Comparison of ENCODE assay signal across 16 mouse cellular contexts in genomic region chr4:22972784-22973584, GRCm38 (mm10).
DNase-seq lines count a peak whose midpoint lies in the region; ATAC-seq and TF ChIP-seq lines count a peak whose summit lies in the region.
"Had no signal": no experiment of that assay in that cellular context is flagged by ENCODE, and none has a peak within 500 bp of the region (broad histone marks: within the 10 kb centered on the region; RNA-seq: fewer than 3 reads in every experiment).

No protein-coding gene starts in this region.

- no peaks in the 10 kb centered on the region for H3K9me3 ChIP-seq in midbrain, embryonic 11.5 days (ENCODE audit: control insufficient read depth, low read length)
- H3K9me3 ChIP-seq in liver, postnatal 0 days (ENCODE audit: low read length): no peaks in the 10 kb centered on the region
- no peaks in the 10 kb centered on the region for H3K9me3 ChIP-seq in heart, embryonic 11.5 days (replicated peaks; ENCODE audit: control insufficient read depth, low read length)
- H3K9me3 ChIP-seq: lung, embryonic 15.5 days; neural tube, embryonic 12.5 days had no signal

- no peak overlapping the region for H3K4me3 ChIP-seq in kidney, adult 2 months (ENCODE audit: insufficient read depth, low read depth, low read length)
- no peak overlapping the region for H3K4me3 ChIP-seq in midbrain, embryonic 11.5 days (ENCODE audit: low read depth, low read length)
- no peak overlapping the region for H3K4me3 ChIP-seq in liver, postnatal 0 days (ENCODE audit: low read depth, low read length)
- no peak overlapping the region for H3K4me3 ChIP-seq in heart, embryonic 11.5 days (ENCODE audit: low read depth, low read length)
- H3K4me3 ChIP-seq: lung, embryonic 15.5 days; neural tube, embryonic 12.5 days had no signal

- TF ChIP-seq CTCF in kidney, adult 2 months (conservative IDR thresholded peaks at IDR 0.05; ENCODE audit: insufficient read depth, insufficient read length, low read depth, low read length): no peak
- TF ChIP-seq CTCF in liver, postnatal 0 days (IDR thresholded peaks at IDR 0.05; ENCODE audit: low read depth): no peak

- peak; percentile 25 for DNase-seq in embryo, embryonic 11 days
- no peak for DNase-seq in embryo, embryonic 9.5 days (ENCODE audit: extremely low spot score)
- peak; percentile 8 for DNase-seq in kidney, adult 2 months
- no peak for DNase-seq in kidney, adult 18-20 months
- DNase-seq in ES-CJ7 (ENCODE audit: low read depth, low spot score): peak; percentile 4
- DNase-seq in midbrain, embryonic 11.5 days (ENCODE audit: low spot score, missing footprints): peak; percentile 77
- DNase-seq in liver, postnatal 0 days: no peak
- DNase-seq: adrenal gland, postnatal 10 days; heart, postnatal 14 days; kidney, adult 8-10 months; layer of hippocampus, adult 9-11 months; spleen, adult 18-20 months had no signal

- H3K27me3 ChIP-seq in kidney, adult 2 months (replicated peaks; ENCODE audit: control insufficient read depth, insufficient read depth, low read length): no peaks in the 10 kb centered on the region
- H3K27me3 ChIP-seq in midbrain, embryonic 11.5 days (ENCODE audit: control insufficient read depth, insufficient read depth, low read length): peaks cover 3% of the 10 kb centered on the region; the same call in 1 of the 2 replicates
- H3K27me3 ChIP-seq in liver, postnatal 0 days (ENCODE audit: insufficient read depth, low read length): no peaks in the 10 kb centered on the region
- H3K27me3 ChIP-seq in heart, embryonic 11.5 days (ENCODE audit: control insufficient read depth, insufficient read depth, low read length): no peaks in the 10 kb centered on the region
- H3K27me3 ChIP-seq: lung, embryonic 15.5 days; neural tube, embryonic 12.5 days had no signal

- 38% methylated on average over 11 of the region's 11 CpGs for WGBS in kidney, adult 2 months
- 54% methylated on average over 11 of the region's 11 CpGs for WGBS in midbrain, embryonic 11.5 days
- WGBS in liver, postnatal 0 days (ENCODE audit: insufficient replicate concordance): 56% methylated on average over 11 of the region's 11 CpGs
- 61% methylated on average over 11 of the region's 11 CpGs for WGBS in heart, embryonic 11.5 days (ENCODE audit: insufficient replicate concordance)

- ATAC-seq in midbrain, embryonic 11.5 days (ENCODE audit: low FRiP score): no peak
- ATAC-seq in liver, postnatal 0 days: no peak
- no peak for ATAC-seq in heart, embryonic 11.5 days (replicated peaks; ENCODE audit: insufficient number of reproducible peaks, low FRiP score, low TSS enrichment)

- no peak for TF ChIP-seq EP300 in liver, postnatal 0 days (IDR thresholded peaks at IDR 0.05; ENCODE audit: low read depth)

- no peaks in the 10 kb centered on the region for H3K4me1 ChIP-seq in kidney, adult 2 months (ENCODE audit: control insufficient read depth, insufficient read depth, low read length)
- H3K4me1 ChIP-seq in midbrain, embryonic 11.5 days (ENCODE audit: control insufficient read depth, insufficient read depth, low read length): peaks cover 13% of the 10 kb centered on the region
- no peaks in the 10 kb centered on the region for H3K4me1 ChIP-seq in liver, postnatal 0 days (ENCODE audit: insufficient read depth)
- H3K4me1 ChIP-seq in heart, embryonic 11.5 days (ENCODE audit: control insufficient read depth, insufficient read depth, low read length): no peaks in the 10 kb centered on the region
- H3K4me1 ChIP-seq: lung, embryonic 15.5 days had no signal

- no peak for TF ChIP-seq POLR2A in kidney, adult 2 months (IDR thresholded peaks at IDR 0.05; ENCODE audit: low read depth, low read length)

- H3K9ac ChIP-seq in midbrain, embryonic 11.5 days (ENCODE audit: low read length): no peak overlapping the region
- H3K9ac ChIP-seq in liver, postnatal 0 days (replicated peaks): no peak overlapping the region
- no peak overlapping the region for H3K9ac ChIP-seq in heart, embryonic 11.5 days (ENCODE audit: low read depth, low read length)
- H3K9ac ChIP-seq: lung, embryonic 15.5 days; neural tube, embryonic 12.5 days had no signal

- H3K36me3 ChIP-seq in kidney, adult 2 months (ENCODE audit: control insufficient read depth, insufficient read depth, low read length): no peaks in the 10 kb centered on the region
- H3K36me3 ChIP-seq in midbrain, embryonic 11.5 days (ENCODE audit: control insufficient read depth, insufficient read depth, low read length): no peaks in the 10 kb centered on the region
- no peaks in the 10 kb centered on the region for H3K36me3 ChIP-seq in liver, postnatal 0 days (replicated peaks; ENCODE audit: insufficient read depth, low read length)
- H3K36me3 ChIP-seq in heart, embryonic 11.5 days (ENCODE audit: control insufficient read depth, insufficient read depth, low read length): no peaks in the 10 kb centered on the region
- H3K36me3 ChIP-seq: lung, embryonic 15.5 days; neural tube, embryonic 12.5 days had no signal

- no peak overlapping the region for H3K4me2 ChIP-seq in midbrain, embryonic 11.5 days
- no peak overlapping the region for H3K4me2 ChIP-seq in liver, postnatal 0 days (ENCODE audit: low read depth, low read length)
- no peak overlapping the region for H3K4me2 ChIP-seq in heart, embryonic 11.5 days
- H3K4me2 ChIP-seq: lung, embryonic 15.5 days; neural tube, embryonic 12.5 days had no signal

- no peak overlapping the region for H3K27ac ChIP-seq in kidney, adult 2 months (ENCODE audit: insufficient read depth, low read depth, low read length)
- no peak overlapping the region for H3K27ac ChIP-seq in midbrain, embryonic 11.5 days (ENCODE audit: low read depth, low read length)
- H3K27ac ChIP-seq in liver, postnatal 0 days (ENCODE audit: low read depth): no peak overlapping the region
- H3K27ac ChIP-seq in heart, embryonic 11.5 days (ENCODE audit: low read depth, low read length): no peak overlapping the region
- H3K27ac ChIP-seq: lung, embryonic 15.5 days; neural tube, embryonic 12.5 days; stomach, postnatal 0 days had no signal

Comparison
In these comparisons a context has a peak if more than half of its experiments do, and no peak if none do; other contexts are left out.
1. DNase-seq: peak in embryo, embryonic 11 days (single experiment), kidney, adult 2 months (single experiment), ES-CJ7 (single experiment) and midbrain, embryonic 11.5 days (single experiment); none in embryo, embryonic 9.5 days (single experiment), kidney, adult 18-20 months (single experiment) and liver, postnatal 0 days (single experiment).